Mouse (Mus musculus) megakaryocyte, adult 5-6 weeks (primary cell): ENCODE measurements at regions not wholly inside any gene's neighbourhood (a gene's known extent, or its start where the extent isn't known, plus 50 kb on each side); places are given as distances from the start of the nearest gene placed in this dataset.
"Not testable (repeated sequence)": the region's sequence is repeated elsewhere in the genome, so short reads cannot be mapped to it uniquely, and the experiment has no call there.

Source experiments
- ATAC-seq: 2 replicates; pipeline ENCODE4 v1.8.0; 2016; ENCODE audit warnings: mild to moderate bottlenecking, inconsistent platforms; ENCODE audit not compliant: poor library complexity, severe bottlenecking

- no peak for ATAC-seq
These were observed 124.5 kb upstream of the C9orf72 start for GRCm38 (mm10) chr4:35350465-35350864.

GRCm38 (mm10) chr4:35347609-35348008 is 121.6 kb upstream of the C9orf72 start:
- no peak for ATAC-seq

- no peak for ATAC-seq
These were observed 117.8 kb upstream of the C9orf72 start for GRCm38 (mm10) chr4:35343751-35344150.

- ATAC-seq: no peak
These were observed 105.2 kb upstream of the C9orf72 start for GRCm38 (mm10) chr4:35331161-35331560.

- ATAC-seq: no peak
These were observed 99.3 kb upstream of the C9orf72 start for GRCm38 (mm10) chr4:35325300-35325699.

- no peak for ATAC-seq
These were observed 96.6 kb upstream of the C9orf72 start for GRCm38 (mm10) chr4:35322432-35323173.

- ATAC-seq: 0 out of 2 replicates have a peak, but pooled peaks have one; percentile 45
These were observed 84.5 kb upstream of the C9orf72 start for GRCm38 (mm10) chr4:35310396-35310977.

GRCm38 (mm10) chr4:35308221-35308620 is 82.2 kb upstream of the C9orf72 start:
- ATAC-seq: no peak

- no peak for ATAC-seq
These were observed 79.2 kb upstream of the C9orf72 start for GRCm38 (mm10) chr4:35305210-35305609.

GRCm38 (mm10) chr4:35300848-35301247 is 74.9 kb upstream of the C9orf72 start:
- no peak for ATAC-seq

- ATAC-seq: not testable (repeated sequence)
These were observed 74.4 kb upstream of the C9orf72 start for GRCm38 (mm10) chr4:35300374-35300773.

- ATAC-seq: no peak
These were observed 58.6 kb upstream of the C9orf72 start for GRCm38 (mm10) chr4:35284611-35285010.
